Comparison of ENCODE assay signal across 8 mouse cellular contexts in the genomic region with DNA sequence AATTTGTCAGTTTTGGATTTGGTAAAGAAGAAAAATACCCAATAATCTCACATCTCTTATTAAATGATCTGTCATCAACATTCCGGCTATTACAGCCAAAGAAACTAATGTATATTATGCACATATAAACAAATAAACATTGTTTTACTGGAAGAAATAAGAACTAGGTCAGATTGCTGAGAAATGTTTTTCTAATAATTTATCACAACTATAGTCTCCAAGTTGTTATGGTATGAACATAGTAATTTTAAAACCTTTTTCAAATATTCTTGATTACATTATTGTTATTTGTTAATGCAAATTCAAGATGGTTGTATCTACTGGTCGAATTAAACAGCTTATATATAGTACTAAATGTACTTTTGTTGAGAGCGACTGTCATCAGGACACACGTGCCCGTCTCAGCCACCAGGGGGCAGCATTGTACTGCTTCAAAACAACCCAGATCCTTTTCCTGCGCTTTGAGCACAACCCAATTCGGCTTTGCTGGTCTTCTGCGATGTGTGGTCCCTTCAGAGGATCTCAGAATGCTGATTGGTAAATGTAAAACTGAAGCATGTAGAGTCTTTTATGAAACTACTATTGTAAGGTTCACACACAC. TPM values are rescaled to one million over a fixed set of nuclear protein-coding genes. Genes with fewer than 3 reads are reported as not detected.
DNase-seq lines count a peak whose midpoint lies in the region; ATAC-seq and TF ChIP-seq lines count a peak whose summit lies in the region.

No protein-coding gene starts in this region.

- no peaks in the 10 kb centered on the region for H3K4me1 ChIP-seq in liver, embryonic 16.5 days (ENCODE audit: control insufficient read depth, low read depth, low read length)
- H3K4me1 ChIP-seq in neural tube, embryonic 13.5 days (replicated peaks) = peaks cover 10% of the 10 kb centered on the region; the same call in 1 of the 2 replicates
- H3K4me1 ChIP-seq in testis, adult 2 months (ENCODE audit: control insufficient read depth, insufficient read depth, low read length) = no peaks in the 10 kb centered on the region

- no peak overlapping the region for H3K9ac ChIP-seq in liver, embryonic 16.5 days (ENCODE audit: low read depth, low read length)
- H3K9ac ChIP-seq in neural tube, embryonic 13.5 days = no peak overlapping the region

- no peak overlapping the region for H3K27ac ChIP-seq in liver, embryonic 16.5 days (ENCODE audit: low read length)
- H3K27ac ChIP-seq in neural tube, embryonic 13.5 days (replicated peaks) = no peak overlapping the region
- H3K27ac ChIP-seq in testis, adult 2 months (ENCODE audit: control insufficient read depth, insufficient read depth, low read depth, low read length) = no peak overlapping the region

- H3K27me3 ChIP-seq in liver, embryonic 16.5 days (ENCODE audit: control insufficient read depth, insufficient read depth, low read depth, low read length) = no peaks in the 10 kb centered on the region
- no peaks in the 10 kb centered on the region for H3K27me3 ChIP-seq in neural tube, embryonic 13.5 days
- no peaks in the 10 kb centered on the region for H3K27me3 ChIP-seq in testis, adult 2 months (ENCODE audit: control insufficient read depth, insufficient read depth, low read length)

- TF ChIP-seq POLR2A in testis, adult 2 months (IDR thresholded peaks at IDR 0.05; ENCODE audit: control insufficient read depth, low read depth, low read length) = no peak

- H3K4me3 ChIP-seq in liver, embryonic 16.5 days (ENCODE audit: low read depth, low read length) = no peak overlapping the region
- H3K4me3 ChIP-seq in neural tube, embryonic 13.5 days = no peak overlapping the region
- no peak overlapping the region for H3K4me3 ChIP-seq in testis, adult 2 months (ENCODE audit: control insufficient read depth, low read depth, low read length)

- WGBS in liver, embryonic 16.5 days (ENCODE audit: insufficient replicate concordance) = 6% methylated on average over 8 of the region's 8 CpGs
- WGBS in neural tube, embryonic 13.5 days = 12% methylated on average over 8 of the region's 8 CpGs

- H3K36me3 ChIP-seq in liver, embryonic 16.5 days (ENCODE audit: control insufficient read depth, insufficient read depth) = no peaks in the 10 kb centered on the region
- H3K36me3 ChIP-seq in neural tube, embryonic 13.5 days = no peaks in the 10 kb centered on the region
- no peaks in the 10 kb centered on the region for H3K36me3 ChIP-seq in testis, adult 2 months (ENCODE audit: control insufficient read depth, insufficient read depth, low read length)

- intact Hi-C loops in gastrocnemius, postnatal 36 days (cut with DNase I) = no loop called here

- H3K4me2 ChIP-seq in liver, embryonic 16.5 days (ENCODE audit: low read depth, low read length) = no peak overlapping the region
- no peak overlapping the region for H3K4me2 ChIP-seq in neural tube, embryonic 13.5 days

- TF ChIP-seq CTCF in testis, adult 2 months (IDR thresholded peaks at IDR 0.05; ENCODE audit: control insufficient read depth, insufficient read depth, insufficient replicate concordance, low read depth, low read length) = peak; percentile 91; the same call in 1 of the 2 replicates

- peak; percentile 37; the same call in 1 of the 2 replicates for ATAC-seq in liver, embryonic 16.5 days (ENCODE audit: low read depth)
- peak; percentile 83 for ATAC-seq in neural tube, embryonic 13.5 days (ENCODE audit: low read depth)

- H3K9me3 ChIP-seq in liver, embryonic 16.5 days (replicated peaks; ENCODE audit: control insufficient read depth, low read length) = no peaks in the 10 kb centered on the region
- no peaks in the 10 kb centered on the region for H3K9me3 ChIP-seq in neural tube, embryonic 13.5 days

- peak; percentile 50 for DNase-seq in A20 (ENCODE audit: low read depth, low spot score)
- peak; percentile 71 to 72 for DNase-seq in adrenal gland, adult 18-20 months (ENCODE audit: low spot score in 2 of 2)
- DNase-seq in embryo, embryonic 10.5 days (ENCODE audit: low spot score) = peak; percentile 87
- peak; percentile 43 to 44 for DNase-seq in gastrocnemius, postnatal 36 days
- DNase-seq in kidney, postnatal 14 days = peak; percentile 67

RNA-seq across cellular contexts. Expression of a gene that starts 45.3 kb away (rescaled TPM):
- 10 to 100 TPM; 13.5 to 46.4 TPM for total RNA-seq in adrenal gland, adult 18-20 months (2021)
- 10 to 100 TPM; 14.8 to 16.1 TPM for total RNA-seq in gastrocnemius, postnatal 36 days (2021)
- polyA plus RNA-seq in liver, embryonic 16.5 days (2015; fragmentation: Nextera tagmentation; extraction: Ambion mirVana) = 84.7 and 102 TPM in 2 replicates
- polyA plus RNA-seq in neural tube, embryonic 13.5 days (2015; fragmentation: Nextera tagmentation; extraction: Ambion mirVana) = 4.0 and 4.9 TPM in 2 replicates
- polyA plus RNA-seq in testis, adult 2 months (2012; rRNA removed) = 0.90 and 1.5 TPM in 2 replicates

Comparison
In these comparisons a context has a peak if more than half of its experiments do, and no peak if none do; other contexts are left out.
1. RNA of a gene that starts 45.3 kb away (polyA plus RNA-seq): 84.7 to 102 TPM in liver, embryonic 16.5 days; 4.0 to 4.9 TPM in neural tube, embryonic 13.5 days and 0.90 to 1.5 TPM in testis, adult 2 months; every median in the first group is over 10 times any median in the second.
2. Peak in every context shown above with its lines, with median percentiles within 50 percentile points of each other: DNase-seq.